Comparison of ENCODE assay signal across 8 mouse cellular contexts in the genomic region with DNA sequence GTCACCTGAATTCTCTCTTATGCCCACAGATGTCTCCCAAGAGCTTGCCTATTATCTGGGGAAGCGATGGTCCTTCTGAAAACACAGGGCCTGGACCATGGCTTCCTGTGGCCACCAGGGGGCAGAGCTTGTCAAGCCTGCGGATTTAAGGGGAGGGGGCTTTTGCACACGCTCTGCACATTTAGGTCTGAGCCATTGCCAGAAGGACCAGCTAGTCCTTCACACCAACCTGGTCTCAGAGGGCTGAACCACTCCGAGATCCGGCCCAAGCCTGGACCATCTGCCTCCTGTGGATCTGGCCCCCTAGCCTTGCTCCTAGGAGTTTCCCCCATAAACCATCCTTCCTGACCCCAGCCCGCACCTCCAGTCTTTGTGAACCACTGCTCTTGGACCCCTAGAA. TPM values are rescaled to one million over a fixed set of nuclear protein-coding genes. Genes with fewer than 3 reads are reported as not detected.
DNase-seq lines count a peak whose midpoint lies in the region; ATAC-seq and TF ChIP-seq lines count a peak whose summit lies in the region.

No protein-coding gene starts in this region.

- in situ Hi-C loops in CH12.LX (cut with MboI; ENCODE audit: low pct_ligation_motif_present, low pct_unique_long_range_greater_than_20kb, low sequenced_read_pairs), result loop anchor here (5.0 kb wide), 1 partner anchor 159 kb away; no protein-coding TSS in a partner anchor

- no peak overlapping the region for H3K9ac ChIP-seq in heart, adult 2 months (ENCODE audit: low read depth, low read length)
- no peak overlapping the region for H3K9ac ChIP-seq in CH12.LX (ENCODE audit: insufficient read depth, low read depth)
- H3K9ac ChIP-seq in hindbrain, embryonic 16.5 days (ENCODE audit: low read depth, low read length), result no peak overlapping the region

- no peak for TF ChIP-seq EP300 in heart, adult 2 months (IDR thresholded peaks at IDR 0.05; ENCODE audit: insufficient read depth, low read depth, low read length)
- no peak for TF ChIP-seq EP300 in CH12.LX (IDR thresholded peaks at IDR 0.05; ENCODE audit: low read length)

- no peaks in the 10 kb centered on the region for H3K36me3 ChIP-seq in heart, adult 2 months (ENCODE audit: control insufficient read depth, insufficient read depth, low read length)
- peaks cover 0 to 7% of the 10 kb centered on the region in 2 experiments for H3K36me3 ChIP-seq in CH12.LX (replicated peaks in 1 of 2; ENCODE audit: control insufficient read depth in 1 of 2, insufficient read depth in 1 of 2, low read length in 1 of 2)
- no peaks in the 10 kb centered on the region; the same call in 1 of the 2 replicates for H3K36me3 ChIP-seq in hindbrain, embryonic 16.5 days (ENCODE audit: control insufficient read depth, insufficient read depth, low read length)

- H3K4me2 ChIP-seq in CH12.LX (ENCODE audit: insufficient read depth, low read depth, poor library complexity, severe bottlenecking), result 0 out of 2 replicates have a peak overlapping the region, but pooled peaks have one; percentile 21
- H3K4me2 ChIP-seq in hindbrain, embryonic 16.5 days (ENCODE audit: low read length), result 0 out of 2 replicates have a peak overlapping the region, but pooled peaks have one; percentile 13

- H3K4me3 ChIP-seq in heart, adult 2 months, result no peak overlapping the region
- no peak overlapping the region for H3K4me3 ChIP-seq in CH12.LX (replicated peaks in 1 of 3; ENCODE audit: low read depth in 2 of 3, low read length in 2 of 3, poor library complexity in 1 of 3)
- no peak overlapping the region for H3K4me3 ChIP-seq in hindbrain, embryonic 16.5 days (ENCODE audit: low read length)

- peak; percentile 72 for TF ChIP-seq CTCF in heart, adult 2 months (IDR thresholded peaks at IDR 0.05)
- peak; percentile 78 to 82 for TF ChIP-seq CTCF in CH12.LX (conservative IDR thresholded peaks at IDR 0.05 in 1 of 2, IDR thresholded peaks at IDR 0.05 in 1 of 2; ENCODE audit: low read depth in 2 of 2, low read length in 2 of 2)

- H3K27ac ChIP-seq in heart, adult 2 months, result no peak overlapping the region
- H3K27ac ChIP-seq in CH12.LX (ENCODE audit: insufficient read depth, low read depth), result no peak overlapping the region
- H3K27ac ChIP-seq in hindbrain, embryonic 16.5 days (ENCODE audit: low read depth, low read length), result no peak overlapping the region

- WGBS in heart, adult 2 months, result 24% methylated on average over 6 of the region's 6 CpGs
- WGBS in hindbrain, embryonic 16.5 days, result 10% methylated on average over 6 of the region's 6 CpGs

- dilution Hi-C loops in CH12.LX (cut with MboI; ENCODE audit: extremely low pct_ligation_motif_present, extremely low pct_unique_long_range_greater_than_20kb, low sequenced_read_pairs), result no loop called here

- intact Hi-C loops in heart, adult 2 months (cut with DNase I), result loop anchor here (1.0 to 5.0 kb wide), 3 partner anchors 91 to 155 kb away; no protein-coding TSS in a partner anchor
- intact Hi-C loops in heart, postnatal 25 days (cut with DNase I), result loop anchor here (1.0 to 5.0 kb wide), 2 partner anchors 101 to 155 kb away; no protein-coding TSS in a partner anchor

- H3K9me3 ChIP-seq in CH12.LX (replicated peaks; ENCODE audit: low read length), result peaks cover 2% of the 10 kb centered on the region
- no peaks in the 10 kb centered on the region for H3K9me3 ChIP-seq in hindbrain, embryonic 16.5 days (ENCODE audit: control insufficient read depth, low read length)

- H3K4me1 ChIP-seq in heart, adult 2 months (ENCODE audit: control insufficient read depth, insufficient read depth, low read length), result no peaks in the 10 kb centered on the region
- H3K4me1 ChIP-seq in CH12.LX (ENCODE audit: control insufficient read depth in 1 of 2, insufficient read depth in 2 of 2), result peaks cover 2 to 15% of the 10 kb centered on the region in 2 experiments; a peak in 2 of 4 replicates
- peaks cover 20% of the 10 kb centered on the region for H3K4me1 ChIP-seq in hindbrain, embryonic 16.5 days (ENCODE audit: control insufficient read depth, insufficient read depth, low read depth, low read length)

- H3K27me3 ChIP-seq in heart, adult 2 months (ENCODE audit: control insufficient read depth, insufficient read depth, low read length), result peaks cover 2% of the 10 kb centered on the region; the same call in 1 of the 2 replicates
- no peaks in the 10 kb centered on the region for H3K27me3 ChIP-seq in CH12.LX (replicated peaks)
- H3K27me3 ChIP-seq in hindbrain, embryonic 16.5 days (replicated peaks; ENCODE audit: control insufficient read depth, insufficient read depth, low read length), result peaks cover 13% of the 10 kb centered on the region

- ATAC-seq in hindbrain, embryonic 16.5 days, result peak; percentile 44

- TF ChIP-seq POLR2A in heart, adult 2 months (IDR thresholded peaks at IDR 0.05; ENCODE audit: insufficient read depth, low read depth, low read length), result no peak
- TF ChIP-seq POLR2A in CH12.LX (IDR thresholded peaks at IDR 0.05; ENCODE audit: low read depth, low read length), result no peak

- no peak for DNase-seq in heart, adult 2 months
- no peak for DNase-seq in heart, postnatal 25 days (ENCODE audit: low spot score)
- DNase-seq in CH12.LX (ENCODE audit: extremely low read depth), result peak; percentile 29
- DNase-seq in embryo, embryonic 10 days (ENCODE audit: low spot score), result peak; percentile 89
- DNase-seq in lung, postnatal 10 days, result peak; percentile 40
- DNase-seq in testis, postnatal 10 days (ENCODE audit: low spot score), result peak; percentile 69
- DNase-seq in adrenal gland, postnatal 4 days (ENCODE audit: low spot score in 2 of 2), result no peak

- H3K79me2 ChIP-seq in heart, adult 2 months (replicated peaks; ENCODE audit: control insufficient read depth, insufficient read depth, low read length), result no peaks in the 10 kb centered on the region
- H3K79me2 ChIP-seq in CH12.LX (replicated peaks; ENCODE audit: control insufficient read depth, extremely low read depth, insufficient read depth, poor library complexity, severe bottlenecking), result no peaks in the 10 kb centered on the region

- TF ChIP-seq RAD21 in CH12.LX (IDR thresholded peaks at IDR 0.05; ENCODE audit: low read depth, low read length), result peak; percentile 52

TF ChIP-seq in CH12.LX, 34 proteins besides CTCF, POLR2A, EP300 and RAD21:
- TF ChIP-seq SMC3 (IDR thresholded peaks at IDR 0.05; ENCODE audit: low read depth, low read length) (peak; percentile 78), IRF4 (IDR thresholded peaks at IDR 0.05; ENCODE audit: low read depth, low read length) (no peak)

RNA-seq across cellular contexts. Expression of gene Artn, which starts 1.3 kb away (rescaled TPM):
- total RNA-seq in heart, adult 2 months (2021), result not detected
- 0.09 and 0.23 TPM in 2 replicates for polyA plus RNA-seq in heart, adult 2 months (2012; rRNA removed)
- under 1 TPM; 0.11 to 0.21 TPM for total RNA-seq in heart, postnatal 25 days (2021)
- total RNA-seq in CH12.LX (2012; rRNA removed) (not detected in 2 replicates), CH12.LX (2014; rRNA removed) (not detected in 2 replicates)
- not detected in 2 replicates for polyA plus RNA-seq in CH12.LX (2012; ENCODE audit: insufficient read length, low read depth)
- polyA plus RNA-seq in hindbrain, embryonic 16.5 days (2015; fragmentation: Nextera tagmentation; extraction: Ambion mirVana), result 0.90 and 1.2 TPM in 2 replicates
- under 1 TPM; 0.45 to 0.90 TPM for total RNA-seq in adrenal gland, postnatal 4 days (2021)

RNA-seq across cellular contexts. Expression of gene Ipo13, which starts 13.4 kb away (rescaled TPM):
- total RNA-seq in heart, adult 2 months (2021), result 10 to 100 TPM; 60.8 to 68.4 TPM
- polyA plus RNA-seq in heart, adult 2 months (2012; rRNA removed), result 104 and 108 TPM in 2 replicates
- 10 to 100 TPM; 76.0 to 77.1 TPM for total RNA-seq in heart, postnatal 25 days (2021)
- total RNA-seq in CH12.LX (2012; rRNA removed) (22.0 and 27.5 TPM in 2 replicates), CH12.LX (2014; rRNA removed) (5.9 and 7.4 TPM in 2 replicates)
- 46.5 and 54.1 TPM in 2 replicates for polyA plus RNA-seq in CH12.LX (2012; ENCODE audit: insufficient read length, low read depth)
- polyA plus RNA-seq in hindbrain, embryonic 16.5 days (2015; fragmentation: Nextera tagmentation; extraction: Ambion mirVana), result 63.1 and 76.2 TPM in 2 replicates
- total RNA-seq in adrenal gland, postnatal 4 days (2021), result 10 to 100 TPM; 43.9 to 45.1 TPM

RNA-seq across cellular contexts. Expression of gene Dph2, which starts 36.4 kb away (rescaled TPM):
- total RNA-seq in heart, adult 2 months (2021), result 1 to 10 TPM; 3.0 to 3.9 TPM
- 7.3 and 8.4 TPM in 2 replicates for polyA plus RNA-seq in heart, adult 2 months (2012; rRNA removed)
- total RNA-seq in heart, postnatal 25 days (2021), result 1 to 10 TPM; 3.2 to 4.4 TPM
- total RNA-seq in CH12.LX (2012; rRNA removed) (19.8 and 25.8 TPM in 2 replicates), CH12.LX (2014; rRNA removed) (20.9 and 21.5 TPM in 2 replicates)
- 15.2 and 20.8 TPM in 2 replicates for polyA plus RNA-seq in CH12.LX (2012; ENCODE audit: insufficient read length, low read depth)
- polyA plus RNA-seq in hindbrain, embryonic 16.5 days (2015; fragmentation: Nextera tagmentation; extraction: Ambion mirVana), result 21.8 and 24.0 TPM in 2 replicates
- total RNA-seq in adrenal gland, postnatal 4 days (2021), result 1 to 10 TPM; 9.6 to 9.8 TPM

RNA-seq across cellular contexts. Expression of gene Atp6v0b, which starts 41.1 kb away (rescaled TPM):
- total RNA-seq in heart, adult 2 months (2021), result 100 to 1,000 TPM; 109 to 124 TPM
- polyA plus RNA-seq in heart, adult 2 months (2012; rRNA removed), result 279 and 324 TPM in 2 replicates
- 100 to 1,000 TPM; 111 to 127 TPM for total RNA-seq in heart, postnatal 25 days (2021)
- total RNA-seq in CH12.LX (2012; rRNA removed) (169 and 186 TPM in 2 replicates), CH12.LX (2014; rRNA removed) (165 and 176 TPM in 2 replicates)
- polyA plus RNA-seq in CH12.LX (2012; ENCODE audit: insufficient read length, low read depth), result 189 and 202 TPM in 2 replicates
- 631 and 701 TPM in 2 replicates for polyA plus RNA-seq in hindbrain, embryonic 16.5 days (2015; fragmentation: Nextera tagmentation; extraction: Ambion mirVana)
- total RNA-seq in adrenal gland, postnatal 4 days (2021), result 100 to 1,000 TPM; 139 to 148 TPM

RNA-seq across cellular contexts. Expression of gene B4galt2, which starts 44.9 kb away (rescaled TPM):
- 1 to 10 TPM; 4.0 to 4.3 TPM for total RNA-seq in heart, adult 2 months (2021)
- 8.6 and 9.3 TPM in 2 replicates for polyA plus RNA-seq in heart, adult 2 months (2012; rRNA removed)
- total RNA-seq in heart, postnatal 25 days (2021), result 1 to 10 TPM; 4.5 to 5.2 TPM
- 0.25 and 0.29 TPM in 2 replicates for total RNA-seq in CH12.LX (2012; rRNA removed)
- not detected in 2 replicates for total RNA-seq in CH12.LX (2014; rRNA removed)
- 0.14 and 0.22 TPM in 2 replicates for polyA plus RNA-seq in CH12.LX (2012; ENCODE audit: insufficient read length, low read depth)
- polyA plus RNA-seq in hindbrain, embryonic 16.5 days (2015; fragmentation: Nextera tagmentation; extraction: Ambion mirVana), result 64.4 and 65.6 TPM in 2 replicates
- 10 to 100 TPM; 32.6 to 34.6 TPM for total RNA-seq in adrenal gland, postnatal 4 days (2021)

Comparison
In these comparisons a context has a peak if more than half of its experiments do, and no peak if none do; other contexts are left out.
1. DNase-seq: peak in CH12.LX (single experiment), embryo, embryonic 10 days (single experiment), lung, postnatal 10 days (single experiment) and testis, postnatal 10 days (single experiment); none in heart, adult 2 months (0 of 2), heart, postnatal 25 days (single experiment) and adrenal gland, postnatal 4 days (0 of 2).